Mouse (Mus musculus) midbrain, embryonic 16.5 days (tissue): ENCODE measurements at regions not wholly inside any gene's neighbourhood (a gene's known extent, or its start where the extent isn't known, plus 50 kb on each side); places are given as distances from the start of the nearest gene placed in this dataset.

Experiments
- ATAC-seq: fragments of 200-750 bp; cut with Nextera tagmentation; 2 replicates; pipeline ENCODE4 v1.8.0; 2017; ENCODE audit warnings: moderate TSS enrichment
- H3K27ac ChIP-seq: fragments of 300-500 bp; sonication (generic); 2 replicates; pipeline ENCODE4 v1.5.1; 2014; ENCODE audit warnings: mild to moderate bottlenecking, low read length, mixed read lengths
- H3K27me3 ChIP-seq: fragments of 300-500 bp; sonication (generic); 2 replicates; pipeline ENCODE4 v1.6.1; 2014; ENCODE audit warnings: low read depth, low read length, mixed read lengths; ENCODE audit not compliant: control insufficient read depth, insufficient read depth
- H3K36me3 ChIP-seq: fragments of 300-500 bp; sonication (generic); 2 replicates; pipeline ENCODE4 v1.6.1; 2014; ENCODE audit warnings: mild to moderate bottlenecking, low read length, moderate library complexity, mixed read lengths; ENCODE audit not compliant: control insufficient read depth, insufficient read depth
- H3K4me1 ChIP-seq: fragments of 300-500 bp; sonication (generic); 2 replicates; pipeline ENCODE4 v1.6.1; 2014; ENCODE audit warnings: mild to moderate bottlenecking, low read length, mixed read lengths; ENCODE audit not compliant: control insufficient read depth, insufficient read depth
- H3K4me2 ChIP-seq: fragments of 300-500 bp; sonication (generic); 2 replicates; pipeline ENCODE4 v1.6.1; 2014; ENCODE audit warnings: mild to moderate bottlenecking, low read length, mixed read lengths
- H3K4me3 ChIP-seq: fragments of 300-500 bp; sonication (generic); 2 replicates; pipeline ENCODE4 v1.5.1; 2014; ENCODE audit warnings: low read depth, mild to moderate bottlenecking, low read length, moderate library complexity, mixed read lengths
- H3K9ac ChIP-seq: fragments of 300-500 bp; sonication (generic); 2 replicates; pipeline ENCODE4 v1.6.1; 2014; ENCODE audit warnings: low read depth, low read length, mixed read lengths
- H3K9me3 ChIP-seq: fragments of 300-500 bp; sonication (generic); replicated peaks from 2 replicates; pipeline ENCODE4 v1.6.1; 2014; ENCODE audit warnings: mild to moderate bottlenecking, low read length, mixed read lengths; ENCODE audit not compliant: control insufficient read depth, poor library complexity, severe bottlenecking
- WGBS: fragments of 180-500 bp; shearing (Covaris S2); extraction: QIAGEN DNeasy Blood & Tissue Kit; methylation state at CpG from one replicate; pipeline ENCODE4 v1.1.7; 2014; 5-methylcytosine and 5-hydroxymethylcytosine counted together

- Histone ChIP-seq H3K9me3 (no peaks in the 10 kb centered on the region), H3K4me1 (peaks cover 10% of the 10 kb centered on the region; the same call in 1 of the 2 replicates), H3K27ac (no peak overlapping the region), H3K4me3 (no peak overlapping the region), H3K9ac (no peak overlapping the region), H3K27me3 (no peaks in the 10 kb centered on the region), H3K4me2 (no peak overlapping the region), H3K36me3 (no peaks in the 10 kb centered on the region)
- no peak for ATAC-seq
- 83% methylated on average over 9 of the region's 9 CpGs for WGBS
Measured at GRCm38 (mm10) chr12:112290299-112290698, 144.3 kb downstream of the Kif26a start.

DNA sequence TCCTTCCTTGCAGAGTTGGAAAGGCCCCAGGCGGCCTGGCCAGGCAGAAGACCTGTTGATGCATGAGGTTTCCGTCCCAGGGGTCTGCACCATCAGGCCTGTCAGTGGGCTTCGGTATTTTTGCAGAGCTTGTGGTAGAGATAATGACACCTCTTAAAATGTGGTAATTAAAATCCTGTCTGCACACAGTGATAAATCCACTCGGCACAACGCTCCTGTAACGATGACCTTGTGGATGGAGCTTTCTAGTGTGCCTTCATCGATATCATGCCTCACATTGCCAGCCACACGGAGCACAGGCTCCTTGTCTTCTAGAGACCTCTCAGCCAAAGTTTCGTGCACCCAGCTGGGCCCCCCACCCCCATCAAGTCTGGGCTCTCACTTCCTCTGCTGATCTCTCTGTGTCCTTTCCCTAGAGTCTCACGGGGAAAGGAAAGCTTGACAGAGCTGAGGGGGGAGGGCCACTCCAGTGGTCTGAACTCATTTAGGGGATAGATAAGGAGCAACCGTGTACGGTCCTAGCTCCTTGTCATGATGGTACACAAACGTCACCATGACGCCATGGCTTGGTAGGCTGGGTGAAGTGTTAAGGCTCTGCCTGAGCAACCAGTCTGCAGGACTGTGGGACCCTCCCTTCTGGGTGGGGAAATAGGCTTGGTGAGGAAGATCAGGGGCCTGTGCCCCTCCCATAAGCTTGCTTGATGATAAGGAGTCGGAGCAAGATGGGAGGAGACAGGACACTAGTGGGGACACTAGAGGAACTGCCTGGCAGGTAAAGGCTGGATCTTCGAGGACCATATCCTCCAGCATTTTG, 145.9 kb downstream of the Kif26a start:
- H3K27me3 ChIP-seq, result no peaks in the 10 kb centered on the region
- H3K27ac ChIP-seq, result no peak overlapping the region
- H3K36me3 ChIP-seq, result no peaks in the 10 kb centered on the region
- no peak for ATAC-seq
- WGBS, result 75% methylated on average over 16 of the region's 16 CpGs
- no peak overlapping the region for H3K4me2 ChIP-seq
- H3K4me1 ChIP-seq, result peaks cover 10% of the 10 kb centered on the region; the same call in 1 of the 2 replicates
- H3K4me3 ChIP-seq, result no peak overlapping the region
- no peaks in the 10 kb centered on the region for H3K9me3 ChIP-seq
- H3K9ac ChIP-seq, result no peak overlapping the region

DNA sequence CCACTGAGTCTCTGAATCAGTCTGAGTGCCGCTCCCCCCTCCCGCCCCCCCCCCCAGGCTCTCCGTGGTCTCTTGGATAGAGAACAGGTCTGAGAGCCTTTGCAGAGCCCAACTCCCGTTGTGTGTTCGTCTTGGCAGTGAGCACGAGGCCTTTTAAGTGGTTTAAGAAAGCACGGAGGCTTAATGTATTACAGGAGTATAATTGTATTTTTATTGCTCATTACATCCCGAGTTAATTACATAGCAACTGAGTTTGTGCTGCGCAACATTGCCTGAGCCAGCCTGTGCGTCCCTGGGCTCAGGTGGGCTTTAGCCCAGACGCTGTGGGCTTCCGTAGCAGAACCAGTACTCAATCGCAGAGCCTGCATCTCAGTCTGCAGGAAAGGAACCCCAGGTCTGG, 147.1 kb downstream of the Kif26a start:
- Histone ChIP-seq H3K27me3 (no peaks in the 10 kb centered on the region), H3K36me3 (no peaks in the 10 kb centered on the region), H3K9ac (no peak overlapping the region), H3K4me1 (peaks cover 7% of the 10 kb centered on the region; the same call in 1 of the 2 replicates), H3K27ac (no peak overlapping the region), H3K9me3 (no peaks in the 10 kb centered on the region), H3K4me3 (no peak overlapping the region), H3K4me2 (no peak overlapping the region)
- ATAC-seq, result no peak
- 61% methylated on average over 13 of the region's 13 CpGs for WGBS

DNA sequence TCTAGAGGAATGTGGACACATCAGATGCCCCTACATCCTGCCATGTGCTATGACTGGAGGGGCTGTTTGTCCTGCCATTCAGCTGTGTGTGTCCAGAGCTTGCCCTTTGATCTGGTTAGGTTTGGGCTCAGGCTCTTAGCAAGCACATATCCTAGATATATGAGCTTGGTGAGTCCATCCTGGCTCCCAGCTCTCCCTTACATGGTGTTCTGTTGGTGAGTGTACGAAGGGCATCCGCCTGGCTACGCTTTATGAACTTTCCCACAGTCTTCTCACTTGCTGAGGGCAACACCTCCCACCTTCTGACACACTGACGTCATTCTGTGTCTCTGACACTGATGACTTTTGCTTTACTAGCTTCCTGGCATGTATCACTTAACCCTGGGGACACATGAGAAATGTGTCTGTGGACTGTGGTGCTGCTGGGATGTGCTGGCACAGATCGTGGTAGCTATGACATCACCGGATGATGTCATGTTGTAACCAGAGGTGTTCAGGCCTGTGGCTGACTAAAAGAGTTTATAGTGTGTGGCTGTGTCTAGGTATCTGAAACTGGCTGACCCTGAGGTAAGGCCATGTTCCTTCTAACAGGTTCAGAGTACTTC, 149.4 kb downstream of the Kif26a start:
- H3K27me3 ChIP-seq, result no peaks in the 10 kb centered on the region
- no peak overlapping the region for H3K4me3 ChIP-seq
- WGBS, result 86% methylated on average over 6 of the region's 6 CpGs
- H3K4me1 ChIP-seq, result peaks cover 13% of the 10 kb centered on the region; the same call in 1 of the 2 replicates
- H3K9me3 ChIP-seq, result no peaks in the 10 kb centered on the region
- no peak overlapping the region for H3K27ac ChIP-seq
- H3K36me3 ChIP-seq, result no peaks in the 10 kb centered on the region
- no peak for ATAC-seq
- no peak overlapping the region for H3K4me2 ChIP-seq
- no peak overlapping the region for H3K9ac ChIP-seq

DNA sequence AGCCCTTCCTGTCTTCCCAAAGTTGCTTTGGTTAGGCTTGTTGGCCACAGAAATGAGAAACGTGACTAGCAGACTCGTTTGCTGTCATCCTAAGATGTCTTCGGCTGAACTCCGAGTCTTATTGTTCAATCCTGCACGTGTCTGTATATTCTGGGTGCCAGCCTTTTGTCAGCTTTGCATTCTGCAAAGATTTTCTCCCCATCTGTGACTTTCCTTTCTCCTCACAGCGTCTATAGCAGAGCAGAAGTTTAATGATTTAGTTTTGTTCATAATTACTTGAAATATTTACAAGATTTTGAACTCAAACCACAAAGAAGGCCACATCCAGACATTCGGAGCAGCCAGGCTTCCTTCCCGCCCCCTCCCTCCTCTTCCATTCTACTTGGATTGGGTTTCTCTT, 152.5 kb downstream of the Kif26a start:
- H3K4me2 ChIP-seq, result no peak overlapping the region
- no peak overlapping the region for H3K27ac ChIP-seq
- no peaks in the 10 kb centered on the region for H3K27me3 ChIP-seq
- H3K9ac ChIP-seq, result no peak overlapping the region
- WGBS, result 75% methylated on average over 8 of the region's 8 CpGs
- peaks cover 15% of the 10 kb centered on the region; the same call in 1 of the 2 replicates for H3K4me1 ChIP-seq
- ATAC-seq, result no peak
- no peaks in the 10 kb centered on the region for H3K36me3 ChIP-seq
- H3K9me3 ChIP-seq, result no peaks in the 10 kb centered on the region
- H3K4me3 ChIP-seq, result no peak overlapping the region

- no peaks in the 10 kb centered on the region for H3K27me3 ChIP-seq
- H3K4me2 ChIP-seq, result no peak overlapping the region
- H3K9me3 ChIP-seq, result no peaks in the 10 kb centered on the region
- H3K4me3 ChIP-seq, result no peak overlapping the region
- ATAC-seq, result 0 out of 2 replicates have a peak, but pooled peaks have one; percentile 23
- peaks cover 15% of the 10 kb centered on the region; the same call in 1 of the 2 replicates for H3K4me1 ChIP-seq
- no peaks in the 10 kb centered on the region for H3K36me3 ChIP-seq
- peak overlapping the region; percentile 32; the same call in 1 of the 2 replicates for H3K27ac ChIP-seq
- WGBS, result 40% methylated on average over 5 of the region's 5 CpGs
- H3K9ac ChIP-seq, result no peak overlapping the region
Measured at GRCm38 (mm10) chr12:112299089-112299488, 153.1 kb downstream of the Kif26a start.

- 57% methylated on average over 6 of the region's 6 CpGs for WGBS
- Histone ChIP-seq H3K27ac (peak overlapping the region; percentile 32; the same call in 1 of the 2 replicates), H3K4me1 (peaks cover 15% of the 10 kb centered on the region; the same call in 1 of the 2 replicates), H3K27me3 (no peaks in the 10 kb centered on the region), H3K9ac (no peak overlapping the region), H3K9me3 (no peaks in the 10 kb centered on the region), H3K36me3 (no peaks in the 10 kb centered on the region), H3K4me3 (no peak overlapping the region), H3K4me2 (no peak overlapping the region)
- peak; percentile 50; the same call in 1 of the 2 replicates for ATAC-seq
Measured at GRCm38 (mm10) chr12:112299603-112300002, 153.6 kb downstream of the Kif26a start.

DNA sequence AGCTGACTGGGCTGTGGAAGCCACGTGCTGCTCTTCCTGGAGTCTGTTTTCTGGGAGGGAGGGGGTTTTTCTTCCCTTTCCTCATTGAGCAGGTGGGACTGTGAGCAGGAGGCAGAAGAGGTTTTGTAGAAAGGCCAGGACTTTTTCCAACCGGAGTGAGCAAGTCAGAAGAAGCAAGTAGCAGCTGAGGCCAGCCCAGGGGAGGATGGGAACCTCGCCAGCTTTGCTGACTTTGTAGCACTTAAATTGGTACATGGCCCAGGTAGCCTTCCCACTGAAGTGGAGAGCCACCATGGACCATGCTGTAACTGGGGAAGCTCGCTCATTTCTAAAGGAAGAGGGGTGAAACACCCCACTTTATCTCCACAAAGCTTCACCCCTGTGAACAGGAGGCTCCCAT, 154.1 kb downstream of the Kif26a start:
- Histone ChIP-seq H3K4me3 (no peak overlapping the region), H3K27me3 (no peaks in the 10 kb centered on the region), H3K9me3 (no peaks in the 10 kb centered on the region), H3K27ac (peak overlapping the region; percentile 9; the same call in 1 of the 2 replicates), H3K9ac (no peak overlapping the region), H3K4me2 (no peak overlapping the region), H3K36me3 (no peaks in the 10 kb centered on the region), H3K4me1 (peaks cover 15% of the 10 kb centered on the region; the same call in 1 of the 2 replicates)
- no peak for ATAC-seq
- 77% methylated on average over 4 of the region's 4 CpGs for WGBS

- no peak overlapping the region for H3K4me2 ChIP-seq
- H3K9ac ChIP-seq, result no peak overlapping the region
- peaks cover 15% of the 10 kb centered on the region; the same call in 1 of the 2 replicates for H3K4me1 ChIP-seq
- WGBS, result 8% methylated on average over 13 of the region's 13 CpGs
- H3K4me3 ChIP-seq, result no peak overlapping the region
- H3K27me3 ChIP-seq, result no peaks in the 10 kb centered on the region
- H3K9me3 ChIP-seq, result no peaks in the 10 kb centered on the region
- ATAC-seq, result no peak
- H3K36me3 ChIP-seq, result no peaks in the 10 kb centered on the region
- no peak overlapping the region for H3K27ac ChIP-seq
Measured at GRCm38 (mm10) chr12:112301411-112301891, 155.4 kb downstream of the Kif26a start.
